Mouse (Mus musculus) spleen, adult 2 months (tissue): ENCODE data around the gene Actn1. TPM values are rescaled to one million over a fixed set of nuclear protein-coding genes. Genes with fewer than 3 reads are reported as not detected.

Source experiments
- DNase-seq, 2 experiments: peaks; one replicate each; pipeline versions ENCODE4 v3.0.0 to v3.0.0-alpha.2; 2012 to 2021; ENCODE audit warnings: low spot score in 2 of 2, low read depth in 1 of 2
- H3K27ac ChIP-seq: fragments of 200-500 bp; 2 replicates; pipeline ENCODE4 v1.5.1; 2012; ENCODE audit warnings: low read length, inconsistent platforms; ENCODE audit not compliant: insufficient read depth
- H3K27me3 ChIP-seq: fragments of 200-500 bp; 2 replicates; pipeline ENCODE4 v1.6.1; 2012; ENCODE audit warnings: mild to moderate bottlenecking, moderate library complexity, low read length, inconsistent platforms; ENCODE audit not compliant: control insufficient read depth, insufficient read depth
- H3K36me3 ChIP-seq: fragments of 200-500 bp; 2 replicates; pipeline ENCODE4 v1.6.1; 2012; ENCODE audit warnings: mild to moderate bottlenecking, low read length, inconsistent platforms; ENCODE audit not compliant: control insufficient read depth, insufficient read depth
- H3K4me1 ChIP-seq: fragments of 200-500 bp; 2 replicates; pipeline ENCODE4 v1.6.1; 2011; ENCODE audit warnings: inconsistent platforms; ENCODE audit not compliant: control insufficient read depth, insufficient read depth, insufficient read length
- H3K4me3 ChIP-seq: fragments of 200-500 bp; 2 replicates; pipeline ENCODE4 v1.5.1; 2011; ENCODE audit warnings: mild to moderate bottlenecking, inconsistent platforms; ENCODE audit not compliant: insufficient read depth, insufficient read length; ENCODE audit errors: extremely low read depth
- CTCF ChIP-seq: fragments of 200-500 bp; IDR thresholded peaks from 2 replicates; pipeline ENCODE4 v1.5.1; 2011; ENCODE audit warnings: mild to moderate bottlenecking, inconsistent platforms; ENCODE audit not compliant: insufficient read depth, insufficient read length, insufficient replicate concordance; ENCODE audit errors: extremely low read depth
- POLR2A ChIP-seq: fragments of 200-500 bp; IDR thresholded peaks from 2 replicates; pipeline ENCODE4 v1.6.1; 2011; ENCODE audit warnings: low read depth, low read length, inconsistent platforms
- WGBS: fragments of 180-500 bp; shearing (Covaris S2); methylation state at CpG from one replicate; pipeline ENCODE4 v1.1.7; 2018; 5-methylcytosine and 5-hydroxymethylcytosine counted together
- polyA plus RNA-seq: library from polyadenylated mRNA; depleted of rRNA; stranded (reverse); fragments of >200 nt; gene quantifications from 2 replicates; pipeline ENCODE4 v1.2.3, GENCODE M21; 2012

Gene Actn1
- polyA plus RNA-seq, 1 experiment = 84.7 TPM

- no peak overlapping the region for H3K4me3 ChIP-seq
- H3K27me3 ChIP-seq = no peaks in the 10 kb centered on the region
- H3K36me3 ChIP-seq = no peaks in the 10 kb centered on the region
- TF ChIP-seq CTCF (peak; percentile 42; the same call in 1 of the 2 replicates), POLR2A (no peak)
- no peaks in the 10 kb centered on the region for H3K4me1 ChIP-seq
- DNase-seq = peak; percentile 26 to 43
- H3K27ac ChIP-seq = no peak overlapping the region
- 35% methylated on average over 10 of the region's 10 CpGs for WGBS
Measured at GRCm38 (mm10) chr12:80153687-80154326, 106.4 kb downstream of the Actn1 start.

GRCm38 (mm10) chr12:80153078-80153477, 107.1 kb downstream of the Actn1 start:
- Histone ChIP-seq H3K4me3 (no peak overlapping the region), H3K36me3 (no peaks in the 10 kb centered on the region), H3K27me3 (no peaks in the 10 kb centered on the region), H3K4me1 (no peaks in the 10 kb centered on the region), H3K27ac (no peak overlapping the region)
- no peak for DNase-seq
- 88% methylated on average over 6 of the region's 6 CpGs for WGBS
- no peak for TF ChIP-seq CTCF

GRCm38 (mm10) chr12:80151821-80152220, 108.3 kb downstream of the Actn1 start:
- 90% methylated on average over 6 of the region's 6 CpGs for WGBS
- DNase-seq = no peak
- no peak for TF ChIP-seq CTCF
- no peak for TF ChIP-seq POLR2A
- Histone ChIP-seq H3K4me1 (no peaks in the 10 kb centered on the region), H3K27ac (no peak overlapping the region), H3K4me3 (no peak overlapping the region), H3K36me3 (no peaks in the 10 kb centered on the region), H3K27me3 (no peaks in the 10 kb centered on the region)

GRCm38 (mm10) chr12:80150624-80151023, 109.5 kb downstream of the Actn1 start:
- Histone ChIP-seq H3K27ac (no peak overlapping the region), H3K4me1 (peaks cover 2% of the 10 kb centered on the region; the same call in 1 of the 2 replicates), H3K36me3 (no peaks in the 10 kb centered on the region), H3K4me3 (no peak overlapping the region), H3K27me3 (no peaks in the 10 kb centered on the region)
- no peak for DNase-seq
- TF ChIP-seq POLR2A = no peak
- TF ChIP-seq CTCF = no peak
- WGBS = 62% methylated on average over 8 of the region's 8 CpGs

GRCm38 (mm10) chr12:80147563-80148214, 112.5 kb downstream of the Actn1 start:
- no peak overlapping the region for H3K27ac ChIP-seq
- no peak overlapping the region for H3K4me3 ChIP-seq
- no peak for DNase-seq
- TF ChIP-seq POLR2A (no peak), CTCF (no peak)
- H3K27me3 ChIP-seq = no peaks in the 10 kb centered on the region
- no peaks in the 10 kb centered on the region for H3K36me3 ChIP-seq
- 86% methylated on average over 11 of the region's 11 CpGs for WGBS
- peaks cover 2% of the 10 kb centered on the region; the same call in 1 of the 2 replicates for H3K4me1 ChIP-seq

- H3K4me1 ChIP-seq = peaks cover 2% of the 10 kb centered on the region; the same call in 1 of the 2 replicates
- peak; percentile 42 to 46 for DNase-seq
- no peaks in the 10 kb centered on the region for H3K36me3 ChIP-seq
- H3K27ac ChIP-seq = no peak overlapping the region
- H3K27me3 ChIP-seq = no peaks in the 10 kb centered on the region
- no peak overlapping the region for H3K4me3 ChIP-seq
- TF ChIP-seq CTCF (peak; percentile 78), POLR2A (no peak)
- 41% methylated on average over 21 of the region's 21 CpGs for WGBS
Measured at GRCm38 (mm10) chr12:80146227-80147223, 113.6 kb downstream of the Actn1 start.
